Mouse (Mus musculus) layer of hippocampus, adult 2 months (tissue): Measurements from ENCODE around the gene Pml. TPM values are rescaled to one million over a fixed set of nuclear protein-coding genes. Genes with fewer than 3 reads are reported as not detected.

ENCODE experiments used
- DNase-seq, 2 experiments: peaks; one replicate each; pipeline ENCODE4 v3.0.0; 2022; ENCODE audit warnings: low spot score in 2 of 2
- H3K27ac ChIP-seq: fragments of 200-600 bp; 2 replicates; pipeline ENCODE4 v1.8.1; 2022
- H3K4me3 ChIP-seq: fragments of 200-600 bp; 2 replicates; pipeline ENCODE4 v1.8.1; 2022; ENCODE audit warnings: mild to moderate bottlenecking
- CTCF ChIP-seq: fragments of 200-600 bp; conservative IDR thresholded peaks from 2 replicates; pipeline ENCODE4 v1.8.1; 2022; ENCODE audit warnings: antibody characterized with exemption, mild to moderate bottlenecking, moderate library complexity
- total RNA-seq, 2 experiments: library from RNA; stranded (reverse); gene quantifications; 2 replicates each; pipeline ENCODE4 v1.2.3; 2021

Pml gene
- total RNA-seq, 2 experiments from 2014 or later, result 11.9 to 14.2 TPM

DNA sequence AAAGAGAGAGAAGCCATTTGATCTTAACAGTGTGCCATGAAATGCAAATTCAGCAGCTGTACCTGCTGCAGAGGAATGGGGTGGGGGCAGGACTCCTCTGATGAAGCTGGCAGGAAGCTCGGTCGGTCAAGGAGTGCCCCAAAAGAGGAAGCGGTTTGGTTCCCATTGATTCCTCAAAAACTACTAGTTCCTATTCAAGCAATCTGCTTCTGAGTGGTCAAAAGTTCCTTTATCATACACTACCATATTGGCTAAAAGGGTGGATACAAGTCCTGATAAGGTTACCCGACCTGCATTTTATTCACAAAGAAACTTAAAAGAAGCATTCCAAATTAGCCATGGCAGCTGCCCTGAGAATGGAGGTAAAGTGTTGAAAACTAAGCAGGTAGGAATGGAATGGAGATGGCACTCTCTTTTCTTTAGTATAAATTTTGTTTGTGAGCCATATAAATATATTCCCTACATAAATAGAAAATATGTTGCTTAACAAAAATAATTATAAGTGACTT lies 3.4 kb downstream of the Pml start:
- no peak for TF ChIP-seq CTCF
- Histone ChIP-seq H3K4me3 (no peak overlapping the region), H3K27ac (no peak overlapping the region)
- DNase-seq, result no peak

DNA sequence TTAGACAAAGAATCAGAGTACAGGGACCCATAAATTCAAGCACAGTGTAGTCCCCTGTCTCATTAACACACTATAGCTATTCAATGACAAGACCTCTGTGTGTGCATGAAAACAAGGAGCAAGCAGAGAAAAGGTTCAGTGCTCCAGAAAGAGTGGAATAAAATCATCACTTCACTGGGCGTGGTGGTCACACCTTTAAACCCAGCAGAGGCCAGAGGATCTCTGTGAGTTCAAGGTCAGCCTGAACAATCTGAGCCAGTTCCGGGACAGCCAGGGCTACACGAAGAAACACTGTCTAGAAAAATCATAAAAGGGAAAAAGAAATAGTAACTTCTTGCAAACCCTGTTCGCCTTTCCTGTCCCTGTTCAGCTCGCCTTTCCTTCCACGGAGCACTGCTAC lies 5.9 kb downstream of the Pml start:
- Histone ChIP-seq H3K27ac (no peak overlapping the region), H3K4me3 (no peak overlapping the region)
- DNase-seq, result no peak
- TF ChIP-seq CTCF, result no peak

DNA sequence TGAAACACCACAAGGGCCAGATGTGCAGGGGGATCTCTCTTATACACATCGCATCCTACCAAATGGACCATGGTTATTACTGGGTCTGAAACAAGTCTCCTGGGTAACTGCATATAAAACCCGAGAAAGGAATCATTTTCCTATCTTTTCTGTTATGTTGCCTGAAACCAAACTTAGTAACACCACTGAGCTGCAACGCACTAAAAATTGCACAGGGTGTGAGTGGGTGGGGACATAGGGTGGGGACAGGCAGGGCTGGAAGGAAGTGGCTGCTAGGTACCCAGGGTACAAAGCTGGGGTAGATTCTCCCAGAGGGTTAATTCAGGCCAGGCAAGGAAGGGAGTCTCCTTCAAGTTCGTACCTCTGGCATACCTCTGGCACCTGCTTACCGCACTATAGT lies 6.9 kb downstream of the Pml start:
- no peak for DNase-seq
- Histone ChIP-seq H3K27ac (peak overlapping the region; percentile 73), H3K4me3 (no peak overlapping the region; the same call in 1 of the 2 replicates)
- TF ChIP-seq CTCF, result no peak

DNA sequence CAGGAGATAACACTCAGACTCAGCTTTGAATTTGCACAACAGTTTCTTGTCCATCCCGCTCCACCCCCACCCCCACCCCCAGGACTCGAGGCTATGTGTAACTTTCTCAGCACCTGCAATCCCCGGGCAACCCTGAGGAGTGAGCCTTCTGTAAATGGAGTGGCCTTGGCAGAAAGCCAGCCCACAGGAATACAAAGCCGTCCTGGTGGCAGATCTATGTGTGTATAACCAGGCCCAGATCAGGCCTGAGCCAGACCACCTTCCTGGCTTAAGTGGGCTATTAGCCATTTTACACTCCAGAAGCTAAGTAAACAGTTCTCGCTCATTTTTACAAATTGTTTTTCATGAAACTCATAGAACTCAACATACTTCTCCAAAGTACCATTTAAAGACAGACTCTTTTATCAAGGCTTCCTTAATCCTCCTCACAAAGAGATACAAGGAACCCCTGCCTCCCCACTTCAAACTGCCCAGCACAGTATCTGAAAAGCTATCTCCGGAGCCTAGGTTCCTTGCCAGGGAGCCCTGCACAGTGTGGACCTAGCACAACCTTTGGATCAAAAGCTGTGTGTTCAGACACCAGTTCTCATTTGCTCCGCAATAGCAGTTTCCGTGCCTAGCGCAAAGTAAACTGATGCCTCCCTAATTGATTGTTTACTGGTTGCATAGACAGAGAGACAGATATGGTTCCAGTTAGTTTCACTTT lies 7.7 kb downstream of the Pml start:
- Histone ChIP-seq H3K27ac (peak overlapping the region; percentile 73), H3K4me3 (no peak overlapping the region; the same call in 1 of the 2 replicates)
- DNase-seq, result no peak
- no peak for TF ChIP-seq CTCF

DNA sequence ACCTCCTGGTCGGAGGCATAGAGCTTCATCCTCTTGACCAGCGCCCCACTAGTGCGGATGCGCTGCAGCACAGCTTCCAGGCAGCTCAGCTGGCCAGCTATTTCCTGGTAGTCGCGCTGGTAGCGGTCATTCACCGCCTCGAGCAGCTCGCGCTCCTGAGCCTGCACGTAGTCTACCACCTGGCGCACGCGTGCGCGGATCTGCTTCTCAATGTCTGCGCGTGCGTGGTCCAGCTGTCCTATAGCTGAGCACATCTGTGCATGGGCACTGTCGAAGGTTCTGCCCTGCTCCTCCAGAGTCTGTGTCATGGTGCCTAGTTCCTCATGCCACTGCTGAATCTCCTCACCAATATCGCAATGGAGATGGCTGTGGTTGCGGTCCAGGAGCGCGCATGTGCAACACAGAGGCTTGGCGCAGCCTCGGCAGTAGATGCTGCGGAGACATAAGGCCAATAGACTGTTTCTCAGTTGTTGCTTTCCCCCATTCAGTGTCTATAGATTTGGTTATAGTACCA lies 15.0 kb downstream of the Pml start:
- Histone ChIP-seq H3K4me3 (no peak overlapping the region), H3K27ac (no peak overlapping the region)
- DNase-seq, result no peak
- no peak for TF ChIP-seq CTCF

DNA sequence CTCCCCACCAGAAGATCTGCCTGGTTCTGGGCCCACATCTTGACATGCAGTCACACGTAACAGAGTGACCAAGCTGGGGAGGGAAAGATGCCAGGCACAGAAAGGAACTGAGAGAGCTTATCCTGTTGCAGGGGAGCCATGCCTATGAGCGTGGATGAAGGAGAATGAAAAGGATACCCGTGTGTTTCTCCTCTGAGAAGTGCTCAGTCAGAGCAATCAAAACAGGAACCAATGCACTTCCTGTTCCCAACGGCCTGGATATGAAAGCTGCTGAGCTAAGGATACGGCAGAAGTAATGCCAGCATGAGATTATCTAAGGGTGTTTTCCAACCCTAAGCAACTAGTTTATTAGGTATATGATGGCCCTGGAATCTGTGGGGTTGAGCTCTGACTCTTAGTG lies 17.2 kb downstream of the Pml start:
- no peak for DNase-seq
- no peak for TF ChIP-seq CTCF

DNA sequence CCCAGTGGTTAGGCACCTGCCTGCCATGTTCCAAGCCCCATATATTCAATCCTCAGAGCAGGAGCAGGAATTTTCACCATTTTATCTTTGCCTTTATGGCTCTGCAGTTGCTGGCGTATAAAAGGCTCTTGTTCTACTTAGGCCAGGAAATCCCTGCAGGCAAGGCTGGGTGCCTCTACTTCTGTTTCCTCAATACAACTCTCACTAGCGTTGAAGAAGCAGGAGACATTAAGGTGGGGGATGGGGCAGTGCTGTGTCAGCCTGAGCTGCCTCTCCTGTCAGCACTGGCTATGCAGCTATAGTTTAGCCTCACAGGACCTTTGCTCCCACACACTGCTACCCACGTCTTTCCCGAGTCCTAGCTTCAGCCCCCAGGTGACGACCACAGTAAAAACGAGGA lies 17.8 kb downstream of the Pml start:
- H3K4me3 ChIP-seq, result no peak overlapping the region
- no peak for TF ChIP-seq CTCF
- no peak for DNase-seq
- H3K27ac ChIP-seq, result no peak overlapping the region

More for the DNA sequence above, 17.2 kb downstream of the Pml start:
- Histone ChIP-seq H3K4me3 (no peak overlapping the region), H3K27ac (no peak overlapping the region)

DNA sequence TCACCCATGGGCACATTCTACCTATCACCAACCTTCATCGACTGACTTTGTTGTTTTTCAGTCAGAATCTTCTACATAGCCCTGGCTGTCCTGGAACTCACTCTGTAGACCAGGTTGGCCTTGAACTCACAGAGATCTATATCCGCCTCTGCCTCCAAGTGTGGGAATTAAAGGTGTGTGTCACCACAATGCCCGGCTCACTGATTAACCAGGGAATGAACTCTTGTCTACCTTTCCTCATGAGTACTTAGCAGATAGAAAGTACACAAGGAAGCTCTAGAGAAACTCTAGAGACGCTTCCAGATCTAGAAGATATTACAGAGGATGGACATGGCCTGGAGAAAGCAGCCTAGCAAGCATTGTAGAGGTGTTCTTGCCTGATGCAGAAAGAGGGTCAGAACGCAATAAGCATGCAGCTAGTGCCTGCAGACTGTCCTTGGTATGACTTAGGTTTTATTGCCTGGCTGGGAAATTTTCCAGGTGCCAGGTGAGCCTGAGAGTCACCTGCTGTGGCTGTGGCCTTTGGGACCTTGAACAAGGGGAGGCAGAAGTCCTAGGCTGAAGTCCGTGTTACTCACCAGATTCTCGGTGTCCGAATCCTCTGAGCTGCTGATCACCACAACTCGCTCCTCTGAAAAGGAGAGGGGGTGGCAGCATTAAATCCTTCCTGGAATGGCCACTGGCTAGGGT lies 20.7 kb downstream of the Pml start:
- DNase-seq, result no peak
- TF ChIP-seq CTCF, result no peak
- Histone ChIP-seq H3K27ac (no peak overlapping the region), H3K4me3 (no peak overlapping the region)

DNA sequence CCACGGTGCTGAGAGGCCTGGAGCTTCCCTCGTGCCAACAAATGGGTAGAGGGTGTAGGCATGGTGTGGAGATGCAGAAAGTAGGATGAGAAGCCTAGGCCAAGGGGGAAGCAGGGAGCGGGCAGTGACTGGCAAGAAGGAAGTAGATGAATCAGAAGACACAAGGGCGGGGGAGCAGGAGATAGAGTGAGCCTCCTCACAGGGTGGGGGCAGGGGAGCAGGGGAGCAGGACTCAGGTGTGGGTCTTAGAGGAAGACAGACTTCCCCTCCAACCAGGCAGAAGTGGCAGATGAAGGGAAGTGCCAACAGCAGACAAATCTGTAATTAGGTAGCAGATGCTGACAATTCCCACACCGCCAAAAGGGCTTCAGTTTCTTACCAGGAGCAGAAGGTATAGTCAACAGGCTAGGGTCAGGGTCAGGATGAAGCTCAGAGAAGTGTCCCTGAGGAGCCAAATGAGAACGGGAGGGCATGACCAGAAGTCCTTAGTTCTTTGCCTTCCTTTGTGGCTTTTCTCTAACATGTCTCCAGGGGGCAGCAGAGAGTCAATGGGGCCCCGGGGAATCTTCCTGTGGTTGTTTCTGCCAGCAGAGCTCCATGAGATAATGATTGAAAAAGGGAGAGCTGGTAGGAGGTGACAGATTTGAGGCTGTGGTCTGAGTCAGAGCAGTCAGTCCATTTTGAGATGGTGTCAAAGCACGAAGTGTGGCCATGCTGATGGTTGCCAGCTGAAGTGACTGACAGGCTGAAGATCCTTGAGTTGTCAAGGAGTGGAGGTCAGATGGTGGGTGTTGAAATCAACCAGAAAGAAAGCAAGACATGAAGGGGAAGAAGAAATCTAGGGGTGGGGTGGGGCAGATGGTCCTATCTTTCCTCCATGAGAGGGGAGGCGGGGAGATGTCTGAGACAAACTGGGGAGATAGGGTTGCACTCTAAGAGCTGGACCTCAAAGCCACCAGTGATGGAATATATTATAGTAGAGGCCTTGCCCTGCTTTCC lies 23.4 kb downstream of the Pml start:
- Histone ChIP-seq H3K4me3 (no peak overlapping the region), H3K27ac (no peak overlapping the region)
- peak; percentile 96 for TF ChIP-seq CTCF
- DNase-seq, result peak in 1 of 2 experiments; percentile 71

DNA sequence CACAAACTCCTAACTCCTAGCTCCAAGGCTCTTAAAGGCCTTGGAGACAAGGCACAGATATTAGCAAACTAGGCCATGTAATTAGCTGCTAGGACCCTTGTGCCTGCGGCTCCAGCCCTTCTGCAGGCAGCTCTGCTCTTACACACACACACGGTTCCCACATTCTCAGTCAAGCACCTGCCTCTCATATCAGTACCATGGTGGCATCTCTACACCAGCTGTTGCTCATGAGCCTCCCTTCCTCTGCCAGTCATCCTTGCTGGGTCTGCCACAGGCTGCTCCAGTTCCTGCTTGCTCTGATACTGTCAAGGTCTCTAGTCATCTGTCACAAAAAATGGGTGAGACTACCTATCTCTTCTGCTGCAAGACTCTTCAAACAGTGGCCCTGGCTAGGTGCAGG lies 25.2 kb downstream of the Pml start:
- TF ChIP-seq CTCF, result no peak
- H3K4me3 ChIP-seq, result no peak overlapping the region
- DNase-seq, result no peak
- no peak overlapping the region for H3K27ac ChIP-seq

DNA sequence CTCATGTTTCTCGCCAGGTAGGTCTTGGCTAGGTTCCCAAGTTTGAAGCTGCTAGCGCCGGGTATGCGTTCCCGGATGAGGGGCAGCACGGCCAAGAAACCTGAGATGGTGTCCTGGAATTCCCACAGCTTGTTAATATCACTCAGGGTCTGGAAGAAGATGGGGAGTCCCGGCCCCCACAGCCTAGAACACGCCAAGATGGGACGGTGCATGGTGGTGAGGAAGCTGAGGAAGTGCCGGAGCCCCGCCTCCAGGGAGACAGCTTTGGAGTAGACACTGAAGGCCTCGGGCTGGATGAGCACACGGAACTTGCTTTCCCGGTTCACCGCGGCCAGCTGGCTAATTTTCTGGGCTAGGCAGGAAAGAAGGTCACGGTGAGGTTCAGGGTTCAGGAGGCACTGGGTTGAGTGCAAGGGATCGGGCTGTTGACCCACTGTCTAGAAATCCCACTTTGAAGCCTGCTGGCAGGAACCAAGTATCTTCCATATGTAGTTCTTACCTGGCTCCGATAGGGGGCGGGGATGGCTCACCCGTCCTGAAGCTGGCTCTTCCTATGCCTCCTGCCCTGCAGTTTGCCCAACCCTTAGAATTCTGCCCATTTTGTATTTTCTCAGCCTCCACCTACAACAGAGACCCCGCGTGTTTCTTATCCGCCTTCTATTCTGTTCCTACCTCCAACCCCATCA lies 29.2 kb downstream of the Pml start:
- Histone ChIP-seq H3K4me3 (no peak overlapping the region), H3K27ac (no peak overlapping the region)
- DNase-seq, result peak in 1 of 2 experiments; percentile 52
- TF ChIP-seq CTCF, result peak; percentile 81

DNA sequence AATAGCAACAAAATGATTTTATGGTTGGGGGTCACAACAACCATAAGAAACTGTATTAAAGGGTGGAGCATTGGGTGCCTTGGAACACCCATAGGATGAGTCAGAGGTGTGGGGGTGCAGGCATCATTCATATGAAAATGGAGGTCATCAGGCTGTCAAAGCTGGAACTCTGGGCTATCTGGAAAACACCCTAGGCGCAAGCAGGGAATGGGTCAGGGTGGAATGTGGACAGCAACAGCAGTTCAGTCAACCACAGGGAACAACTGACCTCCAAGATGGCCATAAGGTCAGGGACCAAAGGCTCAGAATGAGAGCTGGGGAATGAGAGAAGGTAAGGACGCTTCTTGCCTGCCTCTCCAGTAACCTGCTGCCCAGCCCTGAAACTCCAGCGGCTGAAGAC lies 31.0 kb downstream of the Pml start:
- Histone ChIP-seq H3K27ac (no peak overlapping the region), H3K4me3 (no peak overlapping the region)
- no peak for DNase-seq
- TF ChIP-seq CTCF, result no peak
